Mouse (Mus musculus) heart, embryonic 14.5 days (tissue): ENCODE measurements around the gene Atp2c1. TPM values are rescaled to one million over a fixed set of nuclear protein-coding genes. Genes with fewer than 3 reads are reported as not detected.
A peak's percentile ranks its signal among the peaks of the same experiment; 100 is the strongest.

ENCODE experiments used
- ATAC-seq: fragments of 200-750 bp; cut with Nextera tagmentation; 2 replicates; pipeline ENCODE4 v1.8.0; 2017; ENCODE audit warnings: low read depth, moderate TSS enrichment; ENCODE audit not compliant: insufficient number of reproducible peaks, insufficient read depth, low FRiP score
- H3K27ac ChIP-seq, 2 experiments: fragments of 200-500 bp in 1 of 2; fragments of 300-500 bp in 1 of 2; sonication (generic) in 1 of 2; replicated peaks in 1 of 2; 2 replicates each; pipeline ENCODE4 v1.5.1; 2012 to 2014; ENCODE audit warnings: low read depth in 2 of 2, low read length in 2 of 2, control low read depth in 1 of 2, mild to moderate bottlenecking in 1 of 2, mixed read lengths in 1 of 2; ENCODE audit not compliant: control insufficient read depth in 1 of 2, insufficient read depth in 1 of 2
- H3K27me3 ChIP-seq: fragments of 300-500 bp; sonication (generic); 2 replicates; pipeline ENCODE4 v1.6.1; 2014; ENCODE audit warnings: mild to moderate bottlenecking, low read length, control low read depth; ENCODE audit not compliant: control insufficient read depth, insufficient read depth
- H3K36me3 ChIP-seq: fragments of 300-500 bp; sonication (generic); 2 replicates; pipeline ENCODE4 v1.6.1; 2014; ENCODE audit warnings: mild to moderate bottlenecking, control low read depth, low read length, mixed read lengths; ENCODE audit not compliant: control insufficient read depth, insufficient read depth
- H3K4me1 ChIP-seq, 2 experiments: fragments of 200-500 bp in 1 of 2; fragments of 300-500 bp in 1 of 2; sonication (generic) in 1 of 2; 2 replicates each; pipeline ENCODE4 v1.6.1; 2012 to 2014; ENCODE audit warnings: low read length in 2 of 2, control low read depth in 1 of 2, mixed read lengths in 1 of 2; ENCODE audit not compliant: control insufficient read depth in 2 of 2, insufficient read depth in 2 of 2
- H3K4me2 ChIP-seq: fragments of 300-500 bp; sonication (generic); 2 replicates; pipeline ENCODE4 v1.6.1; 2014; ENCODE audit warnings: mild to moderate bottlenecking, low read length
- H3K4me3 ChIP-seq, 2 experiments: fragments of 200-500 bp in 1 of 2; fragments of 300-500 bp in 1 of 2; sonication (generic) in 1 of 2; 2 replicates each; pipeline ENCODE4 v1.5.1; 2012 to 2014; ENCODE audit warnings: low read length in 2 of 2, mild to moderate bottlenecking in 2 of 2, control low read depth in 1 of 2, low read depth in 1 of 2, moderate library complexity in 1 of 2; ENCODE audit not compliant: control insufficient read depth in 1 of 2, insufficient read depth in 1 of 2
- H3K9ac ChIP-seq: fragments of 300-500 bp; sonication (generic); 2 replicates; pipeline ENCODE4 v1.6.1; 2014; ENCODE audit warnings: mild to moderate bottlenecking, low read length
- H3K9me3 ChIP-seq: fragments of 300-500 bp; sonication (generic); 2 replicates; pipeline ENCODE4 v1.6.1; 2016; ENCODE audit warnings: low read length, control low read depth; ENCODE audit not compliant: control insufficient read depth
- WGBS: fragments of 180-500 bp; shearing (Covaris S2); extraction: QIAGEN DNeasy Blood & Tissue Kit; methylation state at CpG from one replicate; pipeline ENCODE4 v1.1.7; 2014; 5-methylcytosine and 5-hydroxymethylcytosine counted together
- polyA plus RNA-seq: library from polyadenylated mRNA; unstranded; fragments of >200 nt; fragmentation: Nextera tagmentation; extraction: Ambion mirVana; gene quantifications from 2 replicates; pipeline ENCODE4 v1.2.1, GENCODE M21; 2014

Atp2c1 gene
- polyA plus RNA-seq, 1 experiment from 2014 or later, result 62.8 TPM

- 79% methylated on average over 8 of the region's 8 CpGs for WGBS
- no peak overlapping the region for H3K9ac ChIP-seq
- H3K4me3 ChIP-seq, result no peak overlapping the region
- H3K27me3 ChIP-seq, result no peaks in the 10 kb centered on the region
- ATAC-seq, result no peak
- no peak overlapping the region for H3K4me2 ChIP-seq
- peaks cover 1 to 5% of the 10 kb centered on the region in 2 experiments; a peak in 3 of 4 replicates for H3K4me1 ChIP-seq
- H3K36me3 ChIP-seq, result no peaks in the 10 kb centered on the region
- H3K9me3 ChIP-seq, result no peaks in the 10 kb centered on the region
- H3K27ac ChIP-seq, result no peak overlapping the region
Observed at GRCm38 (mm10) chr9:105544013-105544750, 17.1 kb upstream of the Atp2c1 start.

GRCm38 (mm10) chr9:105537473-105537872, 10.4 kb upstream of the Atp2c1 start:
- Histone ChIP-seq H3K4me2 (no peak overlapping the region), H3K4me3 (no peak overlapping the region), H3K9me3 (0 out of 2 replicates have a peak, but pooled peaks cover 4% of the 10 kb centered on the region), H3K36me3 (no peaks in the 10 kb centered on the region), H3K4me1 (peaks cover 8 to 13% of the 10 kb centered on the region in 2 experiments; a peak in 2 of 4 replicates), H3K27me3 (no peaks in the 10 kb centered on the region), H3K9ac (no peak overlapping the region), H3K27ac (no peak overlapping the region)
- no peak for ATAC-seq
- WGBS, result 42% methylated on average over 8 of the region's 8 CpGs

DNA sequence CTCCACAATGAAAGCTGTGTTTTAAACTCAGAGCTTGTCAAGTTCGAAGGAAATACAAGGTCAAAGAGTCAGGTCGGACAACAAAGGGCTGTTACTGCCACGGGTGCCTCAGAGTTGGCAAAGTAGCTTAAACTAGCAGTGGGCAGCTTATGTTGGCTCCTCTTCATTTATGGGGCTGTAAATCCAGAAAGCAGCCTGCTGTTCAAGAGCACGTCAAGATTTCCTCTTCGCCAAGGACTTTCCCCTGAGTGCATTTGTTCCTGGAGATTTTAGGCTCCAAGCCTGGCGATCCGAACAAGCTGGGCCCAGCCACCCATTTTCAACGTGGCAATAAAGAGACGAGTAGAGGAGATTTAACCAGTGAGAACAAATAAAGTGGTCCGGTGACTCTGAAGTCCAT, 9.8 kb upstream of the Atp2c1 start:
- H3K27me3 ChIP-seq, result no peaks in the 10 kb centered on the region
- no peaks in the 10 kb centered on the region for H3K36me3 ChIP-seq
- no peak overlapping the region for H3K4me2 ChIP-seq

DNA sequence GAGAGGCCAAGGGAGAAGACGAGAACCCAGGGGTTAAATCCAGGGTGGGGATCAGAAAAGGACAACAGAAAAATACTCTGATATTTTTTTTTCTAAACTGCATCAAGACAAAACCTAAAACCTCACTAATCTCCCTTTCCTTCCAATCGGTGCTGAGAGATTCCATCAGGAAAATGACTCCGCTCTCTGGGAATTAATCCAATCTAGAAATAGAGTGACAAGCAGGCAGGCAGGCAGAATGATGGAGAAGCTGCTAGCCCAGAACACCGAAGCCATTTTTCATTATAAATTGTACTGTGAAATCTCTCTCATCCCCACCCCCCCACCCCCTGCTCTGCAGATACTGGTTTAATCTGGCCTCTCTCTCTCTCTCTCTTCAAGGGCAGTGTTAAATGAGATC, 1.8 kb downstream of the Atp2c1 start:
- no peak overlapping the region for H3K4me2 ChIP-seq
- no peaks in the 10 kb centered on the region for H3K9me3 ChIP-seq
- H3K36me3 ChIP-seq, result no peaks in the 10 kb centered on the region
- WGBS, result 41% methylated on average over 4 of the region's 4 CpGs
- no peaks in the 10 kb centered on the region for H3K27me3 ChIP-seq
- H3K27ac ChIP-seq, result no peak overlapping the region
- peaks cover 4 to 14% of the 10 kb centered on the region in 2 experiments for H3K4me1 ChIP-seq
- no peak overlapping the region for H3K9ac ChIP-seq
- ATAC-seq, result no peak
- H3K4me3 ChIP-seq, result no peak overlapping the region

More for the DNA sequence above, 9.8 kb upstream of the Atp2c1 start:
- WGBS, result 59% methylated on average over 10 of the region's 10 CpGs
- Histone ChIP-seq H3K4me1 (peaks cover 8 to 13% of the 10 kb centered on the region in 2 experiments; a peak in 2 of 4 replicates), H3K4me3 (no peak overlapping the region), H3K9me3 (0 out of 2 replicates have a peak, but pooled peaks cover 4% of the 10 kb centered on the region), H3K9ac (no peak overlapping the region), H3K27ac (no peak overlapping the region)
- ATAC-seq, result no peak

GRCm38 (mm10) chr9:105523038-105523437, 4.1 kb downstream of the Atp2c1 start:
- Histone ChIP-seq H3K9me3 (no peaks in the 10 kb centered on the region), H3K27ac (no peak overlapping the region), H3K27me3 (no peaks in the 10 kb centered on the region), H3K4me2 (no peak overlapping the region), H3K4me3 (no peak overlapping the region), H3K4me1 (peaks cover 4 to 14% of the 10 kb centered on the region in 2 experiments), H3K9ac (no peak overlapping the region), H3K36me3 (no peaks in the 10 kb centered on the region)
- ATAC-seq, result no peak
- WGBS, result 56% methylated on average over 2 of the region's 2 CpGs

- WGBS, result 49% methylated on average over 3 of the region's 3 CpGs
Observed at GRCm38 (mm10) chr9:105522063-105522462, 5.1 kb downstream of the Atp2c1 start.

DNA sequence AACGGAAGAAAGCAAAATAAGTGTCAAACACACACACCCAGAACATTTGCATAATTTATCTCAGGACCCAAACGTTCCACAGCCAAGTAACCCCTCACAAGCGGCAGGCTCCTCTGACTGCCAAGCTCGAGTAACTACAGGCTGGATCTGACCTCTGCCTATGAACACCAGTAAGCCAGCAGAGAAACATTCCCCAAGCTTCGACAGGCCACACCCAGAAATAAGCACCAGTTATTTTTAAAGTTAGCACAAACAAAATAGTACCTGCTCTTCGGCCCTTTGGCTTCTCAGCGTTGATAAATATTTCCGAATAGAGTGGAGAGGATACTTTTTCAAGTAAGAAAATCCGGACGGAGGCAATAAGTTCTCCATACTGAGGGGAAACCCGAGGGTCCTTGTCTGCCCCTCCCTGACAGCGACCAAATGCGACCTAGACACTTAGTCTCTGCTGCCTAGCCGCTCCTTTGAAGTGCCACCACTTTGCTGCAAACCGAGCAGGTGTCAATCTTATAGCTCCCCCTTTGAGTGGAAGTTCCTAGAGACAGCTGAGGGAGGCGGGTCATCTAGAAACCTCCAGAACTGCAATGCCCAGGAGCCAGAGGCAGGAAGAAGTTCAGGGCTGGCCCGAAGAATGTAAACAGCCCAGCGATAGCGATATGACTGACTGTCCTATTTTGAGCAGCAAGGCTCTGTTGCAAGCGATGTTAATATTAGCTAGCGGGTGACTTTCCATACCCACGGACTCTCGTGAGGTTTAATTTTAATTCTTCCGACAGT, 6.2 kb downstream of the Atp2c1 start:
- 7% methylated on average over 24 of the region's 24 CpGs for WGBS
- H3K4me1 ChIP-seq, result peaks cover 4 to 14% of the 10 kb centered on the region in 2 experiments
- peak overlapping the region; percentile 81 to 94 for H3K27ac ChIP-seq
- no peaks in the 10 kb centered on the region for H3K27me3 ChIP-seq
- no peaks in the 10 kb centered on the region for H3K36me3 ChIP-seq
- peak overlapping the region; percentile 59 for H3K9ac ChIP-seq
- H3K9me3 ChIP-seq, result no peaks in the 10 kb centered on the region
- peak overlapping the region; percentile 47 to 70 for H3K4me3 ChIP-seq
- ATAC-seq, result peak; percentile 76
- peak overlapping the region; percentile 65 for H3K4me2 ChIP-seq

More at GRCm38 (mm10) chr9:105522063-105522462, 5.1 kb downstream of the Atp2c1 start:
- Histone ChIP-seq H3K4me1 (peaks cover 4 to 14% of the 10 kb centered on the region in 2 experiments), H3K4me2 (peak overlapping the region; percentile 65; the same call in 1 of the 2 replicates), H3K4me3 (no peak overlapping the region), H3K27ac (peak overlapping the region in 1 of 2 experiments; percentile 81; a peak in 3 of 4 replicates), H3K9me3 (no peaks in the 10 kb centered on the region), H3K9ac (0 out of 2 replicates have a peak overlapping the region, but pooled peaks have one; percentile 59), H3K27me3 (no peaks in the 10 kb centered on the region), H3K36me3 (no peaks in the 10 kb centered on the region)
- no peak for ATAC-seq
